Mouse (Mus musculus) CH12.LX (cell line): ENCODE measurements around the gene 4932438H23Rik.

Experiments
- CHD1 ChIP-seq: IDR thresholded peaks from 2 replicates; pipeline ENCODE4 v1.6.1; 2012; ENCODE audit warnings: low read depth, low read length, improper control_type of control experiment, inconsistent platforms
- CTCF ChIP-seq, 2 experiments: IDR thresholded peaks in 1 of 2; conservative IDR thresholded peaks in 1 of 2; 2 replicates each; pipeline ENCODE4 v1.5.1; 2011 to 2012; ENCODE audit warnings: low read depth in 2 of 2, low read length in 2 of 2, improper control_type of control experiment in 1 of 2, inconsistent platforms in 1 of 2, mild to moderate bottlenecking in 1 of 2, moderate library complexity in 1 of 2
- EP300 ChIP-seq: IDR thresholded peaks from 2 replicates; pipeline ENCODE4 v1.6.1; 2011; ENCODE audit warnings: low read length, improper control_type of control experiment
- JUND ChIP-seq: conservative IDR thresholded peaks from 2 replicates; pipeline ENCODE4 v1.6.1; 2011; ENCODE audit warnings: low read depth, low read length, improper control_type of control experiment
- MAX ChIP-seq: IDR thresholded peaks from 2 replicates; pipeline ENCODE4 v1.6.1; 2011; ENCODE audit warnings: low read length, improper control_type of control experiment
- NRF1 ChIP-seq: IDR thresholded peaks from 2 replicates; pipeline ENCODE4 v1.6.1; 2014; ENCODE audit warnings: low read depth, mild to moderate bottlenecking, inconsistent platforms, low read length, improper control_type of control experiment, moderate library complexity
- POLR2A ChIP-seq: IDR thresholded peaks from 2 replicates; pipeline ENCODE4 v1.6.1; 2011; ENCODE audit warnings: low read depth, mild to moderate bottlenecking, improper control_type of control experiment, low read length
- USF2 ChIP-seq: conservative IDR thresholded peaks from 2 replicates; pipeline ENCODE4 v1.6.1; 2011; ENCODE audit warnings: low read depth, low read length, improper control_type of control experiment
- ZC3H11A ChIP-seq: IDR thresholded peaks from 2 replicates; pipeline ENCODE4 v1.6.1; 2012; ENCODE audit warnings: low read depth, mild to moderate bottlenecking, inconsistent platforms, low read length, improper control_type of control experiment
- ZKSCAN1 ChIP-seq: IDR thresholded peaks from 2 replicates; pipeline ENCODE4 v1.6.1; 2012; ENCODE audit warnings: low read depth, inconsistent platforms, low read length, improper control_type of control experiment, borderline replicate concordance
- ZNF384 ChIP-seq: IDR thresholded peaks from 2 replicates; pipeline ENCODE4 v1.6.1; 2012; ENCODE audit warnings: low read depth, low read length, improper control_type of control experiment, inconsistent platforms

DNA sequence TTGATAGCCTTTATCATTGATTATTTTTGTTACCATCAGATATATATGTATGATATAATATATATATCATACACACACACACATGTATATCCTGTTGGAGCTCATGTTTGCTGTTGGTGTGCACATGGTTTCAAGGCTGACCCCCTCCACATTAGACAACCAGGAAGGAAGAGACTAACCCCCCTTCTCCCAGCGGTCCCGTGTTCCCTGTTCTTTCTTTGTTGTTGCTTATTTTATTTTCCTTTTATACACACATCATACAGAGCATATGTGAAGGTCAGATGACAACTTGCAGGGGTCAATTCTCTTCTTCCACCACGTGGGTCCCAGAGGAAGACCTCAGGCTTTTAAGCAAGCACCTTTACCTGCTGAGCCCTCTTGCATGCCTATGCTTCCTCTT lies 29.3 kb upstream of the 4932438H23Rik start:
- TF ChIP-seq JUND (no peak), ZC3H11A (no peak), MAX (no peak), POLR2A (no peak), CHD1 (no peak), USF2 (no peak), ZKSCAN1 (no peak), ZNF384 (no peak), CTCF (conservative IDR thresholded peaks at IDR 0.05 in 1 of 2, IDR thresholded peaks at IDR 0.05 in 1 of 2; ENCODE audit: low read depth in 2 of 2, low read length in 2 of 2) (no peak), NRF1 (no peak), EP300 (no peak)
